9 mouse cellular contexts compared by ENCODE assay signal in genomic region chr8:70330741-70331364, GRCm38 (mm10). TPM values are rescaled to one million over a fixed set of nuclear protein-coding genes. Genes with fewer than 3 reads are reported as not detected.
A peak's percentile ranks its signal among the peaks of the same experiment; 100 is the strongest.
DNase-seq lines count a peak whose midpoint lies in the region; ATAC-seq lines count a peak whose summit lies in the region.
"Had no signal": no experiment of that assay in that cellular context is flagged by ENCODE, and none has a peak within 500 bp of the region (broad histone marks: within the 10 kb centered on the region; RNA-seq: fewer than 3 reads in every experiment).

No protein-coding gene starts in this region.

- peaks cover 45% of the 10 kb centered on the region for H3K36me3 ChIP-seq in stomach, embryonic 15.5 days

- no peak overlapping the region for H3K27ac ChIP-seq in stomach, embryonic 15.5 days

- no peaks in the 10 kb centered on the region for H3K27me3 ChIP-seq in stomach, embryonic 15.5 days (replicated peaks)

- H3K9me3 ChIP-seq in stomach, embryonic 15.5 days: no peaks in the 10 kb centered on the region

- H3K9ac ChIP-seq in stomach, embryonic 15.5 days: no peak overlapping the region

- DNase-seq in kidney, postnatal 14 days: peak; percentile 46
- no peak for DNase-seq in kidney, postnatal 25 days
- peak; percentile 59 for DNase-seq in cerebellum, adult 9-10 months
- DNase-seq in layer of hippocampus, adult 9-11 months: peak; percentile 66

- WGBS in stomach, embryonic 15.5 days: 38% methylated on average over 53 of the region's 53 CpGs

- ATAC-seq in frontal cortex, adult (ENCODE audit: low TSS enrichment): peak; percentile 56
- 0 out of 2 replicates have a peak, but pooled peaks have one; percentile 25 for ATAC-seq in megakaryocyte, adult 5-6 weeks (ENCODE audit: poor library complexity, severe bottlenecking)
- ATAC-seq in stomach, embryonic 15.5 days (ENCODE audit: insufficient read depth, low FRiP score, low read depth): peak; percentile 61
- no peak for ATAC-seq in monocyte, adult 5-6 weeks (replicated peaks; ENCODE audit: insufficient number of reproducible peaks, low FRiP score, low TSS enrichment, poor library complexity, severe bottlenecking)

- no peaks in the 10 kb centered on the region; the same call in 1 of the 2 replicates for H3K4me1 ChIP-seq in stomach, embryonic 15.5 days

- H3K4me2 ChIP-seq in stomach, embryonic 15.5 days: peak overlapping the region; percentile 22

- no peak overlapping the region for H3K4me3 ChIP-seq in stomach, embryonic 15.5 days (replicated peaks)

RNA-seq across cellular contexts. Expression of gene Gdf1, which starts 1.2 kb away (rescaled TPM):
- total RNA-seq in megakaryocyte, adult 5-6 weeks (2015): not detected in 2 replicates
- not detected in 2 replicates for total RNA-seq in megakaryocyte, adult 5-6 weeks (2017)
- 1.7 and 2.2 TPM in 2 replicates for polyA plus RNA-seq in stomach, embryonic 15.5 days (2015; fragmentation: Nextera tagmentation; extraction: Ambion mirVana)
- not detected in 3 replicates for total RNA-seq in monocyte, adult 5-6 weeks (2017)
- total RNA-seq: liver, adult 2 months had no signal
- polyA plus RNA-seq: liver, adult 2 months had no signal

RNA-seq across cellular contexts. Expression of gene Cers1, which starts 15.3 kb away (rescaled TPM):
- total RNA-seq in megakaryocyte, adult 5-6 weeks (2015): not detected in 2 replicates
- not detected in 2 replicates for total RNA-seq in megakaryocyte, adult 5-6 weeks (2017)
- polyA plus RNA-seq in stomach, embryonic 15.5 days (2015; fragmentation: Nextera tagmentation; extraction: Ambion mirVana): 4.2 and 4.4 TPM in 2 replicates
- not detected in 3 replicates for total RNA-seq in monocyte, adult 5-6 weeks (2017)
- total RNA-seq: liver, adult 2 months had no signal

RNA-seq across cellular contexts. Expression of gene Upf1, which starts 22.2 kb away (rescaled TPM):
- 10.9 and 11.7 TPM in 2 replicates for total RNA-seq in megakaryocyte, adult 5-6 weeks (2015)
- 24.4 and 30.7 TPM in 2 replicates for total RNA-seq in megakaryocyte, adult 5-6 weeks (2017)
- polyA plus RNA-seq in stomach, embryonic 15.5 days (2015; fragmentation: Nextera tagmentation; extraction: Ambion mirVana): 16.1 and 17.5 TPM in 2 replicates
- total RNA-seq in monocyte, adult 5-6 weeks (2017): 21.5 to 44.5 TPM (median 27.6 TPM) in 3 replicates

RNA-seq across cellular contexts. Expression of gene Cope, which starts 28.5 kb away (rescaled TPM):
- 163 and 178 TPM in 2 replicates for total RNA-seq in megakaryocyte, adult 5-6 weeks (2015)
- 89.1 and 96.1 TPM in 2 replicates for total RNA-seq in megakaryocyte, adult 5-6 weeks (2017)
- 379 and 398 TPM in 2 replicates for polyA plus RNA-seq in stomach, embryonic 15.5 days (2015; fragmentation: Nextera tagmentation; extraction: Ambion mirVana)
- 79.7 to 131 TPM (median 108 TPM) in 3 replicates for total RNA-seq in monocyte, adult 5-6 weeks (2017)

RNA-seq across cellular contexts. Expression of gene Ddx49, which starts 28.6 kb away (rescaled TPM):
- total RNA-seq in megakaryocyte, adult 5-6 weeks (2015): 17.9 and 19.9 TPM in 2 replicates
- 53.6 and 81.7 TPM in 2 replicates for total RNA-seq in megakaryocyte, adult 5-6 weeks (2017)
- 46.3 and 49.8 TPM in 2 replicates for polyA plus RNA-seq in stomach, embryonic 15.5 days (2015; fragmentation: Nextera tagmentation; extraction: Ambion mirVana)
- 74.6 to 94.0 TPM (median 75.3 TPM) in 3 replicates for total RNA-seq in monocyte, adult 5-6 weeks (2017)

Comparison
In these comparisons a context has a peak if more than half of its experiments do, and no peak if none do; other contexts are left out.
1. DNase-seq: peak in kidney, postnatal 14 days (single experiment), cerebellum, adult 9-10 months (single experiment) and layer of hippocampus, adult 9-11 months (single experiment); none in kidney, postnatal 25 days (0 of 2).